Mouse (Mus musculus) gastrocnemius, adult 8-10 months (tissue): ENCODE measurements around the gene Kdelc2. TPM values are rescaled to one million over a fixed set of nuclear protein-coding genes. Genes with fewer than 3 reads are reported as not detected.

ENCODE experiments used
- DNase-seq, 2 experiments: peaks; one replicate each; pipeline ENCODE4 v3.0.0; 2022; ENCODE audit warnings: low spot score in 2 of 2
- microRNA-seq: library from miRNA; unstranded; fragments of <30 nt; microRNA quantifications from one replicate; pipeline ENCODE4 v1.2.0, GENCODE M21; 2022
- total RNA-seq, 4 experiments: library from RNA; stranded (reverse); gene quantifications; 2 replicates each; pipeline ENCODE4 v1.2.4; 2022

Gene Kdelc2
- total RNA-seq, 4 experiments from 2014 or later, result 3.0 to 4.3 (median 3.8) TPM

DNA sequence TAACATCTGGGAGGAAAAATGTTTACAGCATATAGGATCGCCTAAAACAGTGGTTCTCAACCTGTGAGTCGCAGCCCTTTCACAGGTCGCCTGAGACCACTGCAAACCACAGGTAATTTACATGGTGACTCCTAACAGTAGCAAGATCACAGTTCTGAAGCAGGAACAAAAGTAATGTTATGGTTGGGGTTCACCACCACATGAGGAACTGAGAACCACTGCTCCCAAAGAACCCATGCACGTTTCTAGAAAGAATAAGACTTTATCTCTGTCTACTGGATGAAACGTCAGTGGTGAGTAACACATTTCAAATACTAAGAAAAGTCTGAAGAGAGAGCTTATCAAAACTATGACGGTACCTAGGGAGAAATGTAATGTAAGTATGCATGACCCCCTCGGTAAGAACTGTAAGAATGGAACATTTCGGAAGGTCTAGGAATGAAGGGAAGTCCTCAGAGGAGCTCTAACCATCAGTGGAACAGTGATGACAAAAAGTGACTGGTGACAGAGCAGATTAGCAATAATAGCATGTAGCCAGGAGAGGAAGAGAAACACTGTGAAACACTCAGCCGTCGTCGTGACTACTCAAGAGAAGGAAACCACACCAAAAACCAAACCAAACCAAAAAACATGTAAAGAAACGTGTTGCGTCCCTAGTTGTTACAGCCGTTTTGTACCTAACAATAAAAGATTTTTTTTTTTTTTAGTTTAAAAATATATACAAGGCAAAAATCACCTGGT is 52.2 kb downstream of the Kdelc2 start:
- no peak for DNase-seq

- no peak for DNase-seq
Measured at GRCm38 (mm10) chr9:53450609-53451008, 66.8 kb downstream of the Kdelc2 start.

Small RNAs within 50 kb of the gene (microRNA-seq; reads per million reads assigned to microRNA genes)
- not detected for gene Mir130c

Other genes with a start within 250 kb of the Kdelc2 start
- gene Ddx10, start 136.0 kb upstream of the Kdelc2 start, total RNA-seq, result 10 to 100 TPM in 2 of 4 experiments, 1 to 10 TPM in 2; 7.9 to 11.7 (median 9.2) TPM
- 1 to 10 TPM; 1.9 to 4.1 (median 2.8) TPM for gene Exph5, start 82.4 kb upstream of the Kdelc2 start, total RNA-seq
- not detected for gene 4930550C14Rik, start 18.3 kb downstream of the Kdelc2 start, total RNA-seq
- gene Atm, start 152.7 kb downstream of the Kdelc2 start, total RNA-seq, result 1 to 10 TPM; 4.8 to 6.0 (median 5.4) TPM
- gene Npat, start 153.0 kb downstream of the Kdelc2 start, total RNA-seq, result 1 to 10 TPM; 5.4 to 5.8 (median 5.4) TPM
- 100 to 1,000 TPM; 123 to 132 (median 128) TPM for gene Acat1, start 226.4 kb downstream of the Kdelc2 start, total RNA-seq